ENCODE assay signal across 25 mouse cellular contexts in the genomic region with DNA sequence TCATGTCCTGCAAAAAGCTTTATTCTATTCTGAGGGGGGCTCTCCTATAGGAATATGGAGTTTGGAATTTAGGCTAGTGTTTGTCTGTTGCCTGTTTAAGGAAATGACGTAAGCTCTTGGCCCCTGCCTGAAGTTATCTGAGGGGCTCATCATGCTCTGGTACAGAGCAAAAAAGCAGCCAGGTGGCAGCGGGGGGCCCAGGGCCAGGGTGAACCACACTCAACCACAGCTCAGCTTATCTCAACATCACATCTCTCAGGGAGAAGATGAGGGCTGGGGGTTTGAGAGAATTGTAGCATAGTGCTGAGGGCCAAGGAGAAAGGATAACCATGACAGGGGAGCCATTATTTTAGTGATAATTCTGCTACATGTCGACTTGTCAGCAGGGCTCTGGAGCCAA. TPM values are rescaled to one million over a fixed set of nuclear protein-coding genes. Genes with fewer than 3 reads are reported as not detected.
A peak's percentile ranks its signal among the peaks of the same experiment; 100 is the strongest.
DNase-seq lines count a peak whose midpoint lies in the region; ATAC-seq and TF ChIP-seq lines count a peak whose summit lies in the region.
"Had no signal": no experiment of that assay in that cellular context is flagged by ENCODE, and none has a peak within 500 bp of the region (broad histone marks: within the 10 kb centered on the region; RNA-seq: fewer than 3 reads in every experiment).

No protein-coding gene starts in this region.

- TF ChIP-seq CTCF in G1E (IDR thresholded peaks at IDR 0.05; ENCODE audit: low read depth, low read length) = no peak
- TF ChIP-seq CTCF in stomach, postnatal 0 days (IDR thresholded peaks at IDR 0.05; ENCODE audit: low read depth) = no peak

- intact Hi-C loops in gastrocnemius, postnatal 36 days (cut with DNase I) = no loop called here

- no peak overlapping the region for H3K9ac ChIP-seq in stomach, postnatal 0 days (ENCODE audit: low read length)
- H3K9ac ChIP-seq: forebrain, postnatal 0 days; heart, embryonic 15.5 days; liver, embryonic 14.5 days; lung, embryonic 14.5 days; midbrain, embryonic 13.5 days had no signal

- H3K9me3 ChIP-seq in G1E (replicated peaks) = no peaks in the 10 kb centered on the region
- no peaks in the 10 kb centered on the region for H3K9me3 ChIP-seq in stomach, postnatal 0 days (ENCODE audit: control insufficient read depth, low read length)
- H3K9me3 ChIP-seq: heart, embryonic 15.5 days; megakaryocyte, embryonic 14.5 days; midbrain, embryonic 13.5 days had no signal

- peak; percentile 34 for DNase-seq in gastrocnemius, postnatal 25 days
- no peak for DNase-seq in gastrocnemius, postnatal 36 days
- DNase-seq in G1E (ENCODE audit: low spot score) = peak; percentile 7
- peak; percentile 56 for DNase-seq in naive thymus-derived CD4-positive, alpha-beta T cell, adult 2 months (ENCODE audit: low read depth)
- DNase-seq in thymus, postnatal 25 days = peak; percentile 92
- DNase-seq in stomach, postnatal 0 days (ENCODE audit: low spot score) = no peak
- no peak for DNase-seq in cerebellum, adult 11 months
- DNase-seq in kidney, adult 11 months = no peak
- DNase-seq: adrenal gland, adult 8-10 months; cerebellum, adult 9-10 months; forebrain, postnatal 0 days; gastrocnemius, postnatal 14 days; kidney, adult 18-20 months; kidney, postnatal 4 days; lung, embryonic 14.5 days had no signal

- no peak overlapping the region for H3K27ac ChIP-seq in stomach, postnatal 0 days (replicated peaks)
- H3K27ac ChIP-seq: heart, embryonic 15.5 days; hindbrain, postnatal 0 days; liver, embryonic 14.5 days; midbrain, embryonic 13.5 days had no signal

- H3K4me1 ChIP-seq in G1E (ENCODE audit: insufficient read depth, low read depth, low read length) = peaks cover 36% of the 10 kb centered on the region
- no peaks in the 10 kb centered on the region for H3K4me1 ChIP-seq in stomach, postnatal 0 days (replicated peaks; ENCODE audit: control insufficient read depth, insufficient read depth)
- H3K4me1 ChIP-seq: heart, embryonic 15.5 days; midbrain, embryonic 13.5 days had no signal

- no peak overlapping the region; the same call in 1 of the 2 replicates for H3K4me3 ChIP-seq in G1E (ENCODE audit: low read depth, low read length)
- no peak overlapping the region for H3K4me3 ChIP-seq in stomach, postnatal 0 days (ENCODE audit: low read depth, low read length)
- H3K4me3 ChIP-seq: heart, embryonic 15.5 days; megakaryocyte, embryonic 14.5 days; midbrain, embryonic 13.5 days had no signal

- 78% methylated on average over 3 of the region's 3 CpGs for WGBS in stomach, postnatal 0 days

- no peaks in the 10 kb centered on the region for H3K27me3 ChIP-seq in G1E (ENCODE audit: insufficient read depth, low read length)
- no peaks in the 10 kb centered on the region for H3K27me3 ChIP-seq in stomach, postnatal 0 days (ENCODE audit: control insufficient read depth, insufficient read depth, low read length)
- H3K27me3 ChIP-seq: CH12.LX; heart, embryonic 15.5 days; megakaryocyte, embryonic 14.5 days; midbrain, embryonic 13.5 days had no signal

- no peak overlapping the region for H3K4me2 ChIP-seq in stomach, postnatal 0 days (replicated peaks; ENCODE audit: low read depth)
- H3K4me2 ChIP-seq: heart, embryonic 15.5 days; lung, embryonic 14.5 days; midbrain, embryonic 13.5 days had no signal

- ATAC-seq in G1E (ENCODE audit: extremely low read depth, insufficient number of reproducible peaks, low FRiP score, poor library complexity, severe bottlenecking) = no peak; the same call in 1 of the 2 replicates
- ATAC-seq in stomach, postnatal 0 days (ENCODE audit: low FRiP score, low TSS enrichment) = no peak
- ATAC-seq: forebrain, postnatal 0 days; hindbrain, postnatal 0 days; midbrain, embryonic 13.5 days had no signal

- no peaks in the 10 kb centered on the region for H3K36me3 ChIP-seq in G1E (replicated peaks)
- H3K36me3 ChIP-seq in stomach, postnatal 0 days (ENCODE audit: control insufficient read depth, insufficient read depth, low read length) = no peaks in the 10 kb centered on the region
- H3K36me3 ChIP-seq: heart, embryonic 15.5 days; midbrain, embryonic 13.5 days had no signal

- TF ChIP-seq EP300 in stomach, postnatal 0 days (optimal IDR thresholded peaks at IDR 0.05) = no peak

RNA-seq across cellular contexts. Expression of a gene that starts 39.3 kb away (rescaled TPM):
- total RNA-seq in gastrocnemius, postnatal 25 days (2021) = 10 to 100 TPM; 16.4 to 19.5 TPM
- 10 to 100 TPM; 16.3 to 20.4 TPM for total RNA-seq in gastrocnemius, postnatal 36 days (2021)
- 78.5 and 97.2 TPM in 2 replicates for total RNA-seq in G1E (2014; fragmentation: Nextera tagmentation)
- total RNA-seq in G1E (2017) = 40.9 and 49.3 TPM in 2 replicates
- polyA plus RNA-seq in G1E (2012) = 1.4 and 1.8 TPM in 2 replicates
- 30.6 and 34.5 TPM in 2 replicates for polyA plus RNA-seq in stomach, postnatal 0 days (2015; fragmentation: Nextera tagmentation; extraction: Ambion mirVana)

RNA-seq across cellular contexts. Expression of a gene that starts 49.5 kb away (rescaled TPM):
- total RNA-seq in gastrocnemius, postnatal 25 days (2021) = not detected
- total RNA-seq in gastrocnemius, postnatal 36 days (2021) = not detected
- not detected in 2 replicates for total RNA-seq in G1E (2014; fragmentation: Nextera tagmentation)
- total RNA-seq in G1E (2017) = 0.12 and 0.27 TPM in 2 replicates
- polyA plus RNA-seq in G1E (2012) = not detected in 2 replicates
- 0.41 and 0.44 TPM in 2 replicates for polyA plus RNA-seq in stomach, postnatal 0 days (2015; fragmentation: Nextera tagmentation; extraction: Ambion mirVana)
- total RNA-seq: forebrain, postnatal 0 days; hindbrain, postnatal 0 days; left cerebral cortex, adult 18-20 months; left cerebral cortex, postnatal 36 days had no signal
- polyA plus RNA-seq: cortical plate, adult 2 months; embryonic facial prominence, embryonic 11.5 days; forebrain, postnatal 0 days; hindbrain, postnatal 0 days had no signal

Comparison
In these comparisons a context has a peak if more than half of its experiments do, and no peak if none do; other contexts are left out.
1. DNase-seq: peak in gastrocnemius, postnatal 25 days (single experiment), G1E (single experiment), naive thymus-derived CD4-positive, alpha-beta T cell, adult 2 months (single experiment) and thymus, postnatal 25 days (single experiment); none in gastrocnemius, postnatal 36 days (0 of 2), stomach, postnatal 0 days (single experiment), cerebellum, adult 11 months (single experiment) and kidney, adult 11 months (single experiment).